10 mouse cellular contexts compared by ENCODE assay signal in the genomic region with DNA sequence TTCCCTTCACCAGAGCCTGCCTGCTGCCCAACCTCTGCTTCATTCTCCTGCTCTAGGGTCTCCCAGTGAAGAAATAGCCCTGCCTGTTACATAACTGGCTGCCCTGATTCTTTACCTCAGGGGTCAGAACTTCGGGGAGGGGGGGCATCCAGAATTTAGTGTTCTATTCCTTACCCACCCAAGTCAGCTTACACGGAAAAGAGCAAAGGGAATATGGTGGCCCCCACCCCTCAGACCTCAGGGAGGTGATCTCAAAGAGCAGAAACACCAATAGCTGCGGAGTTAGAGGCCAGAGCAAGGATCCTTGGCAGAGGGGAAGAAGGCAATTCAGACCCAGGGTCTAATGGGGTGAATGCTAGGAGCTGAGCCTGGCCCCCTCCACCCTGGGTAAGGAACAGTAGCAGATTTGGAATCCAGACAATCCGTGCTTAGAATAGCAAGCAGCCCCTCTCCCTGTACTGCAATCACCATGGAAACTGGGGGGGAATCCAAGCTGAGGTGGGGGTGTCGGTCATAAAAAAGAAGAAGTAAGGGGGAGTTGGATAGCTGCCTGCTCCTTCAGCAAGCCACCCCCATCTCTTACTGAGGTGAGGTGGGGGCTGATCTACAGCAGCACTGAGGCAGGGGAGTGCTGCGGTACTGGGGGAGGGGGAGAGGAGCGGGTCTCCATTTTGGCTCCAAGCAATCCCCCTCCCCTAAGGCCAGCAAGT. TPM values are rescaled to one million over a fixed set of nuclear protein-coding genes. Genes with fewer than 3 reads are reported as not detected.
DNase-seq lines count a peak whose midpoint lies in the region; ATAC-seq and TF ChIP-seq lines count a peak whose summit lies in the region.
"Had no signal": no experiment of that assay in that cellular context is flagged by ENCODE, and none has a peak within 500 bp of the region (broad histone marks: within the 10 kb centered on the region; RNA-seq: fewer than 3 reads in every experiment).

No protein-coding gene starts in this region.

- TF ChIP-seq EP300 in lung, postnatal 0 days (IDR thresholded peaks at IDR 0.05), result no peak

- no peak for ATAC-seq in kidney, embryonic 15.5 days (replicated peaks; ENCODE audit: low FRiP score)
- peak; percentile 67 for ATAC-seq in forebrain, embryonic 16.5 days
- peak; percentile 69 for ATAC-seq in midbrain, embryonic 14.5 days (ENCODE audit: low FRiP score, low TSS enrichment)
- no peak for ATAC-seq in lung, postnatal 0 days
- no peak for ATAC-seq in megakaryocyte-erythroid progenitor cell, adult 5-6 weeks (replicated peaks; ENCODE audit: low FRiP score, low TSS enrichment, poor library complexity, severe bottlenecking)

- no peak overlapping the region for H3K9ac ChIP-seq in kidney, embryonic 15.5 days
- peak overlapping the region; percentile 53 for H3K9ac ChIP-seq in forebrain, embryonic 16.5 days (replicated peaks; ENCODE audit: low read depth, low read length)
- H3K9ac ChIP-seq in midbrain, embryonic 14.5 days (replicated peaks; ENCODE audit: low read length), result peak overlapping the region; percentile 60
- no peak overlapping the region for H3K9ac ChIP-seq in lung, postnatal 0 days (replicated peaks; ENCODE audit: low read depth)
- H3K9ac ChIP-seq: lung, embryonic 15.5 days had no signal

- peaks cover 60% of the 10 kb centered on the region for H3K27me3 ChIP-seq in kidney, embryonic 15.5 days
- no peaks in the 10 kb centered on the region for H3K27me3 ChIP-seq in forebrain, embryonic 16.5 days (replicated peaks; ENCODE audit: control insufficient read depth, insufficient read depth, low read length)
- H3K27me3 ChIP-seq in midbrain, embryonic 14.5 days (ENCODE audit: control insufficient read depth, insufficient read depth, low read length), result no peaks in the 10 kb centered on the region
- peaks cover 24% of the 10 kb centered on the region; the same call in 1 of the 2 replicates for H3K27me3 ChIP-seq in lung, postnatal 0 days (replicated peaks; ENCODE audit: insufficient read depth, low read length)

- DNase-seq in kidney, adult 8-10 months, result no peak
- peak; percentile 77 for DNase-seq in brain, embryonic 18.5 days (ENCODE audit: low read depth, low spot score)
- peak; percentile 87 for DNase-seq in midbrain, embryonic 14.5 days
- no peak for DNase-seq in thymus, postnatal 10 days (ENCODE audit: low spot score in 2 of 2)
- no peak for DNase-seq in lung, postnatal 0 days (ENCODE audit: low spot score)
- DNase-seq: cerebellum, adult 11 months had no signal

- no peaks in the 10 kb centered on the region for H3K36me3 ChIP-seq in kidney, embryonic 15.5 days
- H3K36me3 ChIP-seq in forebrain, embryonic 16.5 days (ENCODE audit: control insufficient read depth, insufficient read depth), result no peaks in the 10 kb centered on the region
- peaks cover 6% of the 10 kb centered on the region; the same call in 1 of the 2 replicates for H3K36me3 ChIP-seq in midbrain, embryonic 14.5 days (ENCODE audit: control insufficient read depth, insufficient read depth, low read length)
- H3K36me3 ChIP-seq in lung, postnatal 0 days (ENCODE audit: insufficient read depth, low read length), result no peaks in the 10 kb centered on the region
- H3K36me3 ChIP-seq: lung, embryonic 15.5 days had no signal

- no peak overlapping the region for H3K27ac ChIP-seq in kidney, embryonic 15.5 days
- H3K27ac ChIP-seq in forebrain, embryonic 16.5 days (ENCODE audit: low read length), result peak overlapping the region; percentile 70
- peak overlapping the region; percentile 58 for H3K27ac ChIP-seq in midbrain, embryonic 14.5 days (replicated peaks; ENCODE audit: low read depth, low read length)
- H3K27ac ChIP-seq in lung, postnatal 0 days (ENCODE audit: low read length), result no peak overlapping the region
- H3K27ac ChIP-seq: lung, embryonic 15.5 days had no signal

- H3K4me2 ChIP-seq in kidney, embryonic 15.5 days, result peak overlapping the region; percentile 70
- peak overlapping the region; percentile 91 for H3K4me2 ChIP-seq in forebrain, embryonic 16.5 days (ENCODE audit: low read length)
- peak overlapping the region; percentile 99 for H3K4me2 ChIP-seq in midbrain, embryonic 14.5 days (ENCODE audit: low read length)
- H3K4me2 ChIP-seq in lung, postnatal 0 days (replicated peaks; ENCODE audit: low read depth, low read length), result no peak overlapping the region
- H3K4me2 ChIP-seq: lung, embryonic 15.5 days had no signal

- H3K4me1 ChIP-seq in kidney, embryonic 15.5 days, result peaks cover 34% of the 10 kb centered on the region
- H3K4me1 ChIP-seq in forebrain, embryonic 16.5 days (replicated peaks; ENCODE audit: control insufficient read depth, insufficient read depth, low read length), result peaks cover 35% of the 10 kb centered on the region
- H3K4me1 ChIP-seq in midbrain, embryonic 14.5 days (ENCODE audit: control insufficient read depth, insufficient read depth, low read length), result peaks cover 37% of the 10 kb centered on the region
- H3K4me1 ChIP-seq in lung, postnatal 0 days (ENCODE audit: insufficient read depth, low read depth, low read length), result no peaks in the 10 kb centered on the region

- no peaks in the 10 kb centered on the region for H3K9me3 ChIP-seq in kidney, embryonic 15.5 days (replicated peaks)
- H3K9me3 ChIP-seq in forebrain, embryonic 16.5 days (ENCODE audit: control insufficient read depth, low read length), result no peaks in the 10 kb centered on the region
- no peaks in the 10 kb centered on the region for H3K9me3 ChIP-seq in midbrain, embryonic 14.5 days (ENCODE audit: control insufficient read depth, low read length)
- no peaks in the 10 kb centered on the region for H3K9me3 ChIP-seq in lung, postnatal 0 days (ENCODE audit: low read length)
- H3K9me3 ChIP-seq: lung, embryonic 15.5 days had no signal

- TF ChIP-seq CTCF in lung, postnatal 0 days (IDR thresholded peaks at IDR 0.05), result no peak

- no peak overlapping the region for H3K4me3 ChIP-seq in kidney, embryonic 15.5 days (replicated peaks)
- peak overlapping the region; percentile 54 for H3K4me3 ChIP-seq in forebrain, embryonic 16.5 days (replicated peaks; ENCODE audit: low read length)
- peak overlapping the region; percentile 56 for H3K4me3 ChIP-seq in midbrain, embryonic 14.5 days (replicated peaks; ENCODE audit: low read depth, low read length)
- no peak overlapping the region for H3K4me3 ChIP-seq in lung, postnatal 0 days (ENCODE audit: low read depth, low read length)
- H3K4me3 ChIP-seq: lung, embryonic 15.5 days had no signal

- 17% methylated on average over 7 of the region's 7 CpGs for WGBS in kidney, embryonic 15.5 days
- 6% methylated on average over 7 of the region's 7 CpGs for WGBS in forebrain, embryonic 16.5 days
- WGBS in midbrain, embryonic 14.5 days, result 11% methylated on average over 7 of the region's 7 CpGs
- 29% methylated on average over 7 of the region's 7 CpGs for WGBS in lung, postnatal 0 days

RNA-seq across cellular contexts. Expression of a gene that starts 2.8 kb away (rescaled TPM):
- 0.62 and 0.99 TPM in 2 replicates for polyA plus RNA-seq in kidney, embryonic 15.5 days (2015; fragmentation: Nextera tagmentation; extraction: Ambion mirVana)
- polyA plus RNA-seq in forebrain, embryonic 16.5 days (2015; fragmentation: Nextera tagmentation; extraction: Ambion mirVana), result 15.5 and 16.4 TPM in 2 replicates
- 7.4 and 9.2 TPM in 2 replicates for polyA plus RNA-seq in midbrain, embryonic 14.5 days (2014; fragmentation: Nextera tagmentation; extraction: Ambion mirVana)
- polyA plus RNA-seq in lung, postnatal 0 days (2015; fragmentation: Nextera tagmentation; extraction: Ambion mirVana), result 3.1 and 3.9 TPM in 2 replicates
- total RNA-seq in megakaryocyte-erythroid progenitor cell, adult 5-6 weeks (2014; fragmentation: Nextera tagmentation), result 0.64 TPM in 1 of 2 replicates, not detected in the other
- total RNA-seq in megakaryocyte-erythroid progenitor cell, adult 5-6 weeks (2017), result 0.61 TPM in 1 of 2 replicates, not detected in the other

RNA-seq across cellular contexts. Expression of a gene that starts 11.7 kb away (rescaled TPM):
- 23.1 and 23.7 TPM in 2 replicates for polyA plus RNA-seq in kidney, embryonic 15.5 days (2015; fragmentation: Nextera tagmentation; extraction: Ambion mirVana)
- 17.6 and 25.5 TPM in 2 replicates for polyA plus RNA-seq in forebrain, embryonic 16.5 days (2015; fragmentation: Nextera tagmentation; extraction: Ambion mirVana)
- polyA plus RNA-seq in midbrain, embryonic 14.5 days (2014; fragmentation: Nextera tagmentation; extraction: Ambion mirVana), result 17.7 and 24.9 TPM in 2 replicates
- 14.5 and 17.5 TPM in 2 replicates for polyA plus RNA-seq in lung, postnatal 0 days (2015; fragmentation: Nextera tagmentation; extraction: Ambion mirVana)
- total RNA-seq in megakaryocyte-erythroid progenitor cell, adult 5-6 weeks (2014; fragmentation: Nextera tagmentation), result 79.8 and 96.4 TPM in 2 replicates
- total RNA-seq in megakaryocyte-erythroid progenitor cell, adult 5-6 weeks (2017), result 152 and 181 TPM in 2 replicates

RNA-seq across cellular contexts. Expression of a gene that starts 33.6 kb away (rescaled TPM):
- polyA plus RNA-seq in kidney, embryonic 15.5 days (2015; fragmentation: Nextera tagmentation; extraction: Ambion mirVana), result 0.73 and 1.1 TPM in 2 replicates
- polyA plus RNA-seq in forebrain, embryonic 16.5 days (2015; fragmentation: Nextera tagmentation; extraction: Ambion mirVana), result 2.9 and 4.2 TPM in 2 replicates
- polyA plus RNA-seq in midbrain, embryonic 14.5 days (2014; fragmentation: Nextera tagmentation; extraction: Ambion mirVana), result 5.7 and 6.3 TPM in 2 replicates
- polyA plus RNA-seq in lung, postnatal 0 days (2015; fragmentation: Nextera tagmentation; extraction: Ambion mirVana), result 3.7 and 5.1 TPM in 2 replicates
- not detected in 2 replicates for total RNA-seq in megakaryocyte-erythroid progenitor cell, adult 5-6 weeks (2014; fragmentation: Nextera tagmentation)
- total RNA-seq in megakaryocyte-erythroid progenitor cell, adult 5-6 weeks (2017), result not detected in 2 replicates

RNA-seq across cellular contexts. Expression of a gene that starts 43.8 kb away (rescaled TPM):
- polyA plus RNA-seq in kidney, embryonic 15.5 days (2015; fragmentation: Nextera tagmentation; extraction: Ambion mirVana), result 29.8 and 36.6 TPM in 2 replicates
- 138 and 168 TPM in 2 replicates for polyA plus RNA-seq in forebrain, embryonic 16.5 days (2015; fragmentation: Nextera tagmentation; extraction: Ambion mirVana)
- polyA plus RNA-seq in midbrain, embryonic 14.5 days (2014; fragmentation: Nextera tagmentation; extraction: Ambion mirVana), result 130 and 136 TPM in 2 replicates
- 7.4 and 10.7 TPM in 2 replicates for polyA plus RNA-seq in lung, postnatal 0 days (2015; fragmentation: Nextera tagmentation; extraction: Ambion mirVana)
- not detected in 2 replicates for total RNA-seq in megakaryocyte-erythroid progenitor cell, adult 5-6 weeks (2014; fragmentation: Nextera tagmentation)
- not detected in 2 replicates for total RNA-seq in megakaryocyte-erythroid progenitor cell, adult 5-6 weeks (2017)

RNA-seq across cellular contexts. Expression of a gene that starts 53.6 kb away (rescaled TPM):
- 40.3 and 40.5 TPM in 2 replicates for polyA plus RNA-seq in kidney, embryonic 15.5 days (2015; fragmentation: Nextera tagmentation; extraction: Ambion mirVana)
- polyA plus RNA-seq in forebrain, embryonic 16.5 days (2015; fragmentation: Nextera tagmentation; extraction: Ambion mirVana), result 3.7 and 5.7 TPM in 2 replicates
- 1.7 and 3.8 TPM in 2 replicates for polyA plus RNA-seq in midbrain, embryonic 14.5 days (2014; fragmentation: Nextera tagmentation; extraction: Ambion mirVana)
- polyA plus RNA-seq in lung, postnatal 0 days (2015; fragmentation: Nextera tagmentation; extraction: Ambion mirVana), result 45.2 and 45.5 TPM in 2 replicates
- 5.5 and 6.1 TPM in 2 replicates for total RNA-seq in megakaryocyte-erythroid progenitor cell, adult 5-6 weeks (2014; fragmentation: Nextera tagmentation)
- total RNA-seq in megakaryocyte-erythroid progenitor cell, adult 5-6 weeks (2017), result 5.8 and 6.9 TPM in 2 replicates

Comparison
In these comparisons a context has a peak if more than half of its experiments do, and no peak if none do; other contexts are left out.
1. ATAC-seq: peak in forebrain, embryonic 16.5 days (single experiment) and midbrain, embryonic 14.5 days (single experiment); none in kidney, embryonic 15.5 days (single experiment), lung, postnatal 0 days (single experiment) and megakaryocyte-erythroid progenitor cell, adult 5-6 weeks (single experiment).
2. H3K27ac ChIP-seq: peak in forebrain, embryonic 16.5 days (single experiment) and midbrain, embryonic 14.5 days (single experiment); none in kidney, embryonic 15.5 days (single experiment) and lung, postnatal 0 days (single experiment).
3. H3K4me3 ChIP-seq: peak in forebrain, embryonic 16.5 days (single experiment) and midbrain, embryonic 14.5 days (single experiment); none in kidney, embryonic 15.5 days (single experiment) and lung, postnatal 0 days (single experiment).
4. H3K9ac ChIP-seq: peak in forebrain, embryonic 16.5 days (single experiment) and midbrain, embryonic 14.5 days (single experiment); none in kidney, embryonic 15.5 days (single experiment) and lung, postnatal 0 days (single experiment).
5. DNase-seq: peak in brain, embryonic 18.5 days (single experiment) and midbrain, embryonic 14.5 days (single experiment); none in kidney, adult 8-10 months (0 of 2), thymus, postnatal 10 days (0 of 2) and lung, postnatal 0 days (single experiment).